Mouse (Mus musculus) right cerebral cortex, postnatal 25 days (tissue): ENCODE results near the gene Gm49318.
"Not testable (repeated sequence)": the region's sequence is repeated elsewhere in the genome, so short reads cannot be mapped to it uniquely, and the experiment has no call there.

Source experiments
- DNase-seq: peaks from one replicate; pipeline ENCODE4 v3.0.0; 2022

Gene Gm49318

GRCm38 (mm10) chr9:22070791-22071573 is at the start of gene Gm49318, which contains the start of gene Zfp653:
Gene Gm49318, minus strand, starts transcription at chr9:22071259.
Gene Zfp653, minus strand, starts transcription at chr9:22071376.
- DNase-seq = peak; percentile 97

- DNase-seq = peak; percentile 41
These were observed 48.5 kb upstream of the Gm49318 start for GRCm38 (mm10) chr9:22119543-22119942.

- no peak for DNase-seq
These were observed 46.8 kb upstream of the Gm49318 start for GRCm38 (mm10) chr9:22117754-22118456.

- peak; percentile 92 for DNase-seq
These were observed 45.8 kb upstream of the Gm49318 start, which contains the start of gene Elof1 for GRCm38 (mm10) chr9:22116740-22117426. Gene Elof1, minus strand, starts transcription at chr9:22117172.

- DNase-seq = no peak
These were observed 45.0 kb upstream of the Gm49318 start for GRCm38 (mm10) chr9:22116086-22116485.

- no peak for DNase-seq
These were observed 44.6 kb upstream of the Gm49318 start for GRCm38 (mm10) chr9:22115635-22116034.

- DNase-seq = no peak
These were observed 37.1 kb upstream of the Gm49318 start for GRCm38 (mm10) chr9:22108194-22108593.

- DNase-seq = no peak
These were observed 28.9 kb upstream of the Gm49318 start for GRCm38 (mm10) chr9:22099922-22100321.

- DNase-seq = no peak
These were observed 28.1 kb upstream of the Gm49318 start, which contains the start of gene Cnn1 for GRCm38 (mm10) chr9:22098993-22099696. Gene Cnn1, plus strand, starts transcription at chr9:22099216.

GRCm38 (mm10) chr9:22095854-22096307 is 24.8 kb upstream of the Gm49318 start:
- DNase-seq = peak; percentile 68

GRCm38 (mm10) chr9:22092746-22093145 is 21.7 kb upstream of the Gm49318 start:
- DNase-seq = no peak

- DNase-seq = no peak
These were observed 18.9 kb upstream of the Gm49318 start for GRCm38 (mm10) chr9:22089986-22090385.

- no peak for DNase-seq
These were observed 18.2 kb upstream of the Gm49318 start for GRCm38 (mm10) chr9:22089281-22089680.

- no peak for DNase-seq
These were observed 16.1 kb upstream of the Gm49318 start for GRCm38 (mm10) chr9:22087034-22087618.

GRCm38 (mm10) chr9:22086012-22086411 is 15.0 kb upstream of the Gm49318 start:
- DNase-seq = no peak

- peak; percentile 95 for DNase-seq
These were observed 14.2 kb upstream of the Gm49318 start, which contains the start of gene Ecsit for GRCm38 (mm10) chr9:22085022-22085834. Gene Ecsit, minus strand, starts transcription at chr9:22085438.

GRCm38 (mm10) chr9:22084667-22085021 is 13.6 kb upstream of the Gm49318 start:
- DNase-seq = no peak

- DNase-seq = no peak
These were observed 5.2 kb upstream of the Gm49318 start for GRCm38 (mm10) chr9:22076223-22076622.

- not testable (repeated sequence) for DNase-seq
These were observed 4.7 kb upstream of the Gm49318 start for GRCm38 (mm10) chr9:22075778-22076177.

GRCm38 (mm10) chr9:22072276-22072675 is 1.2 kb upstream of the Gm49318 start:
- DNase-seq = no peak

- DNase-seq = no peak
These were observed 1.0 kb downstream of the Gm49318 start for GRCm38 (mm10) chr9:22069881-22070553.
